Mouse (Mus musculus) bone marrow, adult 2 months (tissue): ENCODE results near the gene Abcb8.

ENCODE experiments used
- CTCF ChIP-seq: fragments of 200-500 bp; IDR thresholded peaks from 2 replicates; pipeline ENCODE4 v1.5.1; 2011; ENCODE audit warnings: low read length, control low read depth; ENCODE audit not compliant: control insufficient read depth, insufficient read depth
- POLR2A ChIP-seq: fragments of 200-500 bp; IDR thresholded peaks from 2 replicates; pipeline ENCODE4 v1.6.1; 2011; ENCODE audit warnings: low read depth, mild to moderate bottlenecking, control low read depth, low read length, borderline replicate concordance; ENCODE audit not compliant: control insufficient read depth

- TF ChIP-seq CTCF (no peak), POLR2A (no peak)
These were observed 8.1 kb upstream of the Abcb8 start for GRCm38 (mm10) chr5:24385374-24385773.
